Mouse (Mus musculus) testis, adult 2 months (tissue): Measurements from ENCODE around the gene Wnt7b. TPM values are rescaled to one million over a fixed set of nuclear protein-coding genes. Genes with fewer than 3 reads are reported as not detected.

Experiments used
- H3K27ac ChIP-seq: fragments of 200-500 bp; 2 replicates; pipeline ENCODE4 v1.5.1; 2012; ENCODE audit warnings: low read depth, low read length; ENCODE audit not compliant: control insufficient read depth, insufficient read depth
- H3K27me3 ChIP-seq: fragments of 200-500 bp; 2 replicates; pipeline ENCODE4 v1.6.1; 2012; ENCODE audit warnings: mild to moderate bottlenecking, low read length, moderate library complexity; ENCODE audit not compliant: control insufficient read depth, insufficient read depth
- H3K36me3 ChIP-seq: fragments of 200-500 bp; 2 replicates; pipeline ENCODE4 v1.6.1; 2012; ENCODE audit warnings: mild to moderate bottlenecking, low read length; ENCODE audit not compliant: control insufficient read depth, insufficient read depth
- H3K4me1 ChIP-seq: fragments of 200-500 bp; 2 replicates; pipeline ENCODE4 v1.6.1; 2012; ENCODE audit warnings: low read length; ENCODE audit not compliant: control insufficient read depth, insufficient read depth
- H3K4me3 ChIP-seq: fragments of 200-500 bp; 2 replicates; pipeline ENCODE4 v1.5.1; 2012; ENCODE audit warnings: low read depth, mild to moderate bottlenecking, low read length, moderate library complexity, mixed read lengths; ENCODE audit not compliant: control insufficient read depth
- CTCF ChIP-seq: fragments of 200-500 bp; IDR thresholded peaks from 2 replicates; pipeline ENCODE4 v1.5.1; 2012; ENCODE audit warnings: low read depth, mild to moderate bottlenecking, inconsistent platforms, low read length, moderate library complexity; ENCODE audit not compliant: control insufficient read depth, insufficient read depth, insufficient replicate concordance
- POLR2A ChIP-seq: fragments of 200-500 bp; IDR thresholded peaks from 2 replicates; pipeline ENCODE4 v1.6.1; 2012; ENCODE audit warnings: low read depth, mild to moderate bottlenecking, inconsistent platforms, low read length, moderate library complexity; ENCODE audit not compliant: control insufficient read depth
- polyA plus RNA-seq: library from polyadenylated mRNA; depleted of rRNA; stranded (reverse); fragments of >200 nt; gene quantifications from 2 replicates; pipeline ENCODE4 v1.2.3, GENCODE M21; 2012

Wnt7b gene
- polyA plus RNA-seq, 1 experiment, result 0.07 TPM

- Histone ChIP-seq H3K27ac (no peak overlapping the region), H3K4me1 (no peaks in the 10 kb centered on the region), H3K27me3 (no peaks in the 10 kb centered on the region), H3K4me3 (no peak overlapping the region), H3K36me3 (no peaks in the 10 kb centered on the region)
- no peak for TF ChIP-seq POLR2A
- TF ChIP-seq CTCF, result no peak
These were observed 35.8 kb downstream of the Wnt7b start for GRCm38 (mm10) chr15:85546500-85546899.

DNA sequence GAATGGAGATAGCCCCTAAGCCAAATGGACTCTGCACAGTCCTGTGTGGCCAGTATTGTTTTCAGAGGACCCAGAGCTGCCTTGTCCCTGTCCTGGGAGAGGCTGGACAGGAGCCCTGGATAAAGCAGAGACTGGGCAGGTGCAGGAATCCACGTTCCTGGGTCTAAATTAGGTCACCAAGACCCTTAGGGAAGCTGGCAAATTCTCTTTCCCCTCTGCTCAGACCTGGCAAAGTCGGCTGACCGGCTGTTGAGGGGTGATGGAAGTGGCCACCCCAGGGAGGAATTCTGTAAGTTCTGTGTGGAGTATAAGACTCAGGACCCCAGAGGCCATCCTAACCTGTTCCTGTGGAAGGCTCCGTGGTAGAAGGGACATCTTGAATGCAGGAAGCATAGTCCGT, 36.9 kb downstream of the Wnt7b start:
- Histone ChIP-seq H3K4me1 (no peaks in the 10 kb centered on the region), H3K4me3 (no peak overlapping the region), H3K27me3 (no peaks in the 10 kb centered on the region), H3K27ac (no peak overlapping the region), H3K36me3 (no peaks in the 10 kb centered on the region)
- TF ChIP-seq CTCF (no peak), POLR2A (no peak)

- H3K4me3 ChIP-seq, result no peak overlapping the region
- no peaks in the 10 kb centered on the region; the same call in 1 of the 2 replicates for H3K4me1 ChIP-seq
- no peaks in the 10 kb centered on the region for H3K36me3 ChIP-seq
- TF ChIP-seq CTCF, result no peak
- TF ChIP-seq POLR2A, result no peak
- no peak overlapping the region for H3K27ac ChIP-seq
- no peaks in the 10 kb centered on the region for H3K27me3 ChIP-seq
These were observed 44.1 kb downstream of the Wnt7b start for GRCm38 (mm10) chr15:85538170-85538569.

DNA sequence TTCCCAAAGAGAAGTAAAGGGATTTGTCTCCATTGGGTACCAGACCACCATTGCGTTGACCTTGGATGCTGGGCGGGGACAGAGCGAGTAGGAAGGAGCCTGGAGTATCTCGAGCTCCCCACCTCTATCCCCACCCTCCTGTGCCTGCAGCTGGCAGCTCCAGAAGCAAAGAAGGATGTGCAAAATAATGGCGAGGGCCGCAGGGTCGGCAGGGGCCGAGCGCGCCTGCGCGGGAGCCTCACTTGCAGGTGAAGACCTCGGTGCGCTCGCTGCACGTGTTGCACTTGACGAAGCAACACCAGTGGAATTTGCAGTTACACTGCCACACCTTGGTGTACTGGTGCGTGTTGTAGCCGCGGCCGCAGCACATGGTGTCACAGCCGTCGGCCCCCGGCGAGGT, 45.1 kb downstream of the Wnt7b start:
- Histone ChIP-seq H3K36me3 (no peaks in the 10 kb centered on the region), H3K27me3 (no peaks in the 10 kb centered on the region), H3K4me3 (peak overlapping the region; percentile 19; the same call in 1 of the 2 replicates), H3K4me1 (no peaks in the 10 kb centered on the region; the same call in 1 of the 2 replicates), H3K27ac (no peak overlapping the region)
- TF ChIP-seq CTCF, result no peak

- TF ChIP-seq POLR2A, result no peak
- no peak for TF ChIP-seq CTCF
- H3K27me3 ChIP-seq, result no peaks in the 10 kb centered on the region
- no peaks in the 10 kb centered on the region for H3K36me3 ChIP-seq
These were observed 47.6 kb downstream of the Wnt7b start for GRCm38 (mm10) chr15:85534646-85535045.

DNA sequence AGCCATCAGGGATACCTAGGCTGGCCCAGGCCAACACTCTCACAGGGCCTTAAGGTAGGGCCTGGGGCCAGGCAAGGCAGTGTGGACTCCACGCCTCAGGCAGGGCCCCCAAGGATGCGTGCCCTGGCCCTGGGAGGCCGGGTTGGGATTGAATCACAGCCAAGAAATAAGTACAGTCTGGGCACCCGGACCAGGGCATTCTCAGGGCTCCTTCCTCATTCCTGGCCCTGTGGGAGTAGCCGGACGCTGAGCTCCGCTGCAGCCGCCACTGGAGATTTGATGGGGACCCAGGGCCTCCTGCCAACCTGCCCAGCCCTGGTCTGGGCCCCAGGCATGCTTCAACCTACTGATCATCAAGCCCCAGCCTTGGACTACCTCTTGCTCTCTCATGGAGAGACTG, 48.1 kb downstream of the Wnt7b start:
- Histone ChIP-seq H3K4me3 (no peak overlapping the region; the same call in 1 of the 2 replicates), H3K4me1 (peaks cover 9% of the 10 kb centered on the region), H3K27me3 (no peaks in the 10 kb centered on the region), H3K36me3 (no peaks in the 10 kb centered on the region), H3K27ac (no peak overlapping the region)
- no peak for TF ChIP-seq CTCF
- no peak for TF ChIP-seq POLR2A

More at GRCm38 (mm10) chr15:85534646-85535045, 47.6 kb downstream of the Wnt7b start:
- Histone ChIP-seq H3K4me1 (peaks cover 7% of the 10 kb centered on the region), H3K27ac (no peak overlapping the region), H3K4me3 (no peak overlapping the region)

DNA sequence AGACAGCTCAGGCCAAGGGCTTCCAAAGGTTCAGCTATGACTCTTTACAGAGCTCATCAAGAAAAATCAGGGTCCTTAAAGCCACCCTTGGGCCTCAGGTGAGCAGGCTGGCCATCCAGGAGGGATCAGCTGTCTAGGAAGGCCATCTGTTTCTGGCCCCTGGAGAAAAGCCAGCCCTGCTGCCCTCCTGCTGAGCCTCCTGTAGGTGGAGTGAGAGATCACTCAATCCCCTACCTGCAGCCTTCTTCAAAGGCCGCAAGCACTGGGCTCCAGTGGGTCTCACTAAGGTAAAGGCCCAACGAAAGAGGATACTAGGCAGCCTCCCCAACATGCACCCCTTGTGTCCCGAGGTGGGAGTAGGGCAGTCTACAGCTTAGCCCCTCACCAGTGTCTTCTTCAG, 50.2 kb downstream of the Wnt7b start:
- no peaks in the 10 kb centered on the region for H3K36me3 ChIP-seq
- no peaks in the 10 kb centered on the region for H3K27me3 ChIP-seq
- no peak overlapping the region for H3K4me3 ChIP-seq
- no peak overlapping the region for H3K27ac ChIP-seq
- peaks cover 9% of the 10 kb centered on the region for H3K4me1 ChIP-seq
- TF ChIP-seq POLR2A (no peak), CTCF (no peak)

GRCm38 (mm10) chr15:85529911-85530310, 52.4 kb downstream of the Wnt7b start:
- H3K4me1 ChIP-seq, result peaks cover 9% of the 10 kb centered on the region
- H3K36me3 ChIP-seq, result no peaks in the 10 kb centered on the region
- no peaks in the 10 kb centered on the region for H3K27me3 ChIP-seq
- TF ChIP-seq POLR2A, result no peak
- no peak overlapping the region for H3K4me3 ChIP-seq
- no peak overlapping the region for H3K27ac ChIP-seq
